Mouse (Mus musculus): ENCODE measurements at regions not wholly inside any gene's neighbourhood (a gene's known extent, or its start where the extent isn't known, plus 50 kb on each side); places are given as distances from the start of the nearest gene placed in this dataset.
A peak's percentile ranks its signal among the peaks of the same experiment; 100 is the strongest.

DNA sequence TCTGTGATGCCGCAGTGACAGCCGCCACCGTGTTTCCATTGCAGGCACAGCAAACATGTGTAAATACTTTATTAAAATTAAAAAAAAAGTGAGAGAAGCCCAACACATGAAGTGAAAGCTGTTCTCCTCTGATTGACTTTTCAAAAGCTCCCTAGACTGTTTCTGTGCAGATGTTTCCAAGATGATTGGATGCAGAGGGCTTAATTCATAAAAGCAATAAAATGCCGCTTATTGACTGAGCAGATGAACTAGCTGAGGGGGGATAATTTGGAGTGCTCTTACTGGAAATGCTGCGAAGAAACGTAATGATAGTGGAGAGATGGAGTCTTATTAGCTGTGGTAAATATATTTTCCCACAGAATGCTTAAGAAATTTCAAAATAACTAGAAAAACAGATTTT lies 170.4 kb downstream of the Rnf144a start:
- DNase-seq (ENCODE audit: low spot score): no peak

DNA sequence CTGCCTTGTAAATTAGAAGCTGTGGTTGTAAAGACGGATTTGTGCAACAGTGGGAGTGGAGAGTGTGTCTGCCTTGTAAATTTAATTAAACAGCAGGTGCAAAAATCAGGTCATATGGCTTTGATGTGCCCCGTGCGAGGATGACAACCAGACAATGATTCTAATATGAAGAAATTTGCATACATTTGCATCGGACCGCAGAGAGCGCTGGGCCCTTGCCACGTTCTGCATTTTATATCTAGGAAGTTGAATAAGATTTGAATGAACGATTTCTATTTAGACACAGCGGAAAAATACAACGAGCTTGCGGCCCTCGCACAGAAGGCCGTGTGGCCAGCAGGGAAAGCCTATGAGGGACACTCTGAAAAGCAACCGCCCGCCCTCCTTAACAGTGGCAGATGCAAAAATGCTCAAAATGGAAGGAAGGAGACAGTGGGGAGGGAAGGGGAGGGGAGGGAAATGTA lies 187.5 kb downstream of the Rnf144a start:
- no peak for DNase-seq (ENCODE audit: low spot score)

DNA sequence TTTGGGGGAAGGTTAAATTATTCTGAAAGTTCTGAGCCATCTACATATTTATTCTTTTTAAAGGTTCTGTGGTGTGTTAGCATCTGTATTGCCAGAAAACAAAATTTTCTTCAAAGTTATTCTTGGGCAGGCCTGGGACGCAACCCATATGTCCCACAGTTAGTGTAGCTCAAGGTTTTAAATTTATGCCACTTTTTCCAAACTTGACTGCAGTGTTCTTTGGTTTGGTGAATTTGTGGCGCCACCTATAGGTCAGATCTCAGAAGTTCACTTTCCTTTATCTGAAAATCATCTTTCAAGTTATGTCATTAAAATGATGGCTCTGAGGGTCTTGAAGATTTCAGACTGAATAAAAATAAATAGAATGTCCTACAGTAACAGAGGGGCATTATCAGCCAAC lies 188.7 kb downstream of the Rnf144a start:
- peak; percentile 1 for DNase-seq (ENCODE audit: low spot score)

DNA sequence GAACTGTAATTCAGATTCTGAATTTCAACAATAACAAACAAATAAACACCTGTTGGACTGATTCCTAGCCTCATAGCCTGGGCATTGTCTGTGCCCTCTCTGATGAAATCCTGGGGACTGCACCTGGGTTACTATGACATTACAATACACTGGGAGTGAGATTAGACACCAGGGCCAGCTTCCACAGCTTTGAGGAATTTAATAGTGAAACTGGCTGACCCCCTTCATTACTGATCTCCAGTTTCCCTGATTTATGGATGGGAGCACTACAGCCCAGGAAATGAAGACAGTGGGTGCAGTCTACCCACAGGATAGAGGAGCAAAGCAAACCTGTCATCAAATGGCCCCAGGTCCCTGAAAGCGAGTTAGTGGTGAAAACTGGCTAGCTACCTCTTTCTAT lies 202.6 kb downstream of the Rnf144a start:
- DNase-seq (ENCODE audit: low spot score): no peak

DNA sequence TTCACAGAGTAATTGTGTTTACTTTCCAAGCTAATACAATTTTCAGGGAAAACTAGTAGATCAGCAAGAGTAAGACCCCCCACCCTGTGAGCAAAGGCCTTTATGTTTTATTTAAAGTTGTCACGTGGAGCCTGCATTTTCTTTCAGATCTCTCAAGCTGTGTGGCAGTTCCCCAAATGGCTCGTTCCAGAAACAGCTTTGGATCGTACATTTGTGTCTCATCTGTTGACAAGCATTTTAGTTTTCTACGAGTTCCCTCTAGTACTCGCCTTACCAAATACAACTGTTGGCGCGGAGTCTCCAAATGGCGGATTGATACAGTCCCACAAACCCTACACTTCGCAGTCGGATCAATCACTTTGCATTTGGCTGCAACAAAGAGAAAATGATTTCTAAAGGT lies 203.6 kb downstream of the Rnf144a start:
- no peak for DNase-seq (ENCODE audit: low spot score)

DNA sequence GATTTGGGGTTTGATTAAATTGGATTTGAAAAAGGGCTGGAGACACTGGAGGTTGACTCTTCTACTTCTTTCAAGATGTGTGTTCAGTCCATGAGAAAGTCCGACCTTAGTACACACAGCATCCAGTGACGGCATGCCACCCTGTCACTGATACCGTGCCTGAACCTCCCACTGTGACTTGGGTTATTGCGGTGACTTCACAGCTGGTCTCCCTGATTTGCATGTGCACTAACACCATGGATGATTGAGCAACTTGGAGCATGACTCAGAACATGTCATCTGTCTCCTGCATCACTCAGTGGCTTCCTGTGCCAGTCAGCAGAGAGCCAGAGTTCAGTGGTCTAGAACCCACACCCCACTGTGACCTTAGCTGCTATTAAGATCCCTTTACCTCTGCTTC lies 208.3 kb downstream of the Rnf144a start:
- DNase-seq (ENCODE audit: low spot score): no peak

DNA sequence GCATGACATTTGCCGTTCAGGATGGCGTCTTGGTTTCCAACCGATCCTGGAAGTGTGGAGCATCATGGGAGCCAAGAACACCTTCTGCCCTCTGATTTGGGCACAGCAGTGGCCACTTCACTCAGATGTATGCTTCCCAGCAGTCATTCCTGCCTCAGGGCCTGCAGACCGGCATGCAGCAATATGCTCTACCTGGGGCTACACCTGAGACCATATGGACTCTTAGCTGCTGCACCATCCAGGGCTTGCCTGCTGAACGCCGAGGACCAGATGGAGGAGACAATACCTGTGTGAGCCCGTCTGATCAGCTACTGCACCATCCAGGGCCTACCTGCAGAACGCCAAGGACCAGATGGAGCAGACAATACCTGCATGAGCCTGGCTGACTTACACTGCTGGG lies 209.0 kb downstream of the Rnf144a start:
- DNase-seq (ENCODE audit: low spot score): no peak

DNA sequence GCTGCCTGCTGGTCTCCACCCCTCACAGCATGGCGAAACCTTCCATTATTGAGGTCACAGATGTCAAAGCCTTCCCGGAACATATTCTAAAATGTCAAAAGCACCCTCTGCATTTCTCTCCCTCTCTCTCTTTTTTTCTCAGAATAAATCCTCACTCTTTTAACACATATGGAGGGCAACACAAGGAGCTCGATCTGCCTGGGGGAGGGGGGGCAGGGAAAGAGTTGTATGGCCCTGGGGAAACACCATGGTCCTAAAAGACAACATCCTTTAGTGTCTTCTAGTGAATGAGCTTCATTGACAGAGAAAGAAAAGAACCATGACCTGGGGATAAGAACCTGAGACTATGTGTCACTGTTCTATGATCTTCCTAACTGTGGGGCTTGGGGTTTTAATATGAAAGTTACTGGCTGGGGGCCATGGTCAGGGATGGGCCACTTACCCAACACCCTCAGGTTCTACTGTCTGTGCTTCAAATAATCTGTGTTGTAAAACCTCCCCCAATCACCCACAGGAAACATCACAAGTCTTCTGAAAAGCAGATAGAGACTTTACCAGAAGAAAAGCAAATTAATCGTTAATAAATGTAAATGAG lies 223.0 kb downstream of the Rnf144a start:
- no peak for DNase-seq (ENCODE audit: low spot score)

DNA sequence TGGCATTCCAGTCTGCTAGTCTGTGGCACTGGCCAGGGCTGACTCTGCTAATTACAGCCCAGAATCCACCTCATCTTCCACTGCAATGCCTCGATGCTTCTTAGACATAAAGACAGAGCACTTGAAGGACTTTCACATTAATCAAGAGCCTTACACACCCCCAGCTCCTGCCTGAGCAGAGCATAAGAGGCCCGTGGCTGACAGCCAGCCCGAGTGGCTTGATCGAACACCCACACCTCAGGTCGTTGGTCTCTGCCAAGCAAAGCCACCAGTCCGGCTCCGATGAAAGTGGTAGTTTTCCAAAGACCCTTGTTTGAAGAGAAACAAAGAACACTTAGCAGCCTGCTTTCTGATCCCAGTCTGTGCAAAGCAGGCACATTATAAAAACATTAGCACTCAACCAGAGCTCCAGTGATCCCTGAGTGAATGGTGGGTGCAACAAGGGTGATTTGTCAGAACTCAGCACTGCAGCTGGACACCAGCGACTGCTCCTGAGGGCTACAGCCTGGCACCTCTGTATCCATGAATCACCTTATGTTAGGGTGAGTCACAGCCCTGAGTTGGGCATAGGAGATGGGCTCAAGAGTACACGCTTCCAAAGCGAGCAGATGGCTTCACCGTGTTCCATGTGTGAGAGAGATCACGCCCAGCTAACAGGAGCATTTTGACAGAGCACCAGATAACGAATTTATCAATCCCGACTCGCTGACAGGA lies 223.6 kb downstream of the Rnf144a start:
- no peak for DNase-seq (ENCODE audit: low spot score)

DNA sequence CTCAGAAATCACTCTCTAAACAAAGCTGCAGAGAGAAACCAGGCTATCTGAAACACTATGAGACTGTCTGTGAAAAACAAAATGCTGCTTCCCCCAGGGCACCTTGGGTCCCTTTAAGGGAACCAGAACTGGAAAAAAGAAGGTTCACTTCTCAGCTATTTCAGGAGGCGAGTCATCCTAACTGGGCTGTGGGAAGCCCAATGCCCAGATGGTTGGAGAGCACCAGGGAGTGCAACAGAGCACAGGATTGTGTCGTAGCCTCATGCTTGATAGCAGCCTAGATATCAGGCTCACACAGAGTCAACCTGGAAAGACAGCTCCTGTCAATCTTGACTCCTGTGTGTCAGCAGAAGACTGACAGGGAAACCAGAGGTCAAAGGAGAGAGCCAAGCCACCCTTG lies 226.1 kb downstream of the Rnf144a start:
- no peak for DNase-seq (ENCODE audit: low spot score)

DNA sequence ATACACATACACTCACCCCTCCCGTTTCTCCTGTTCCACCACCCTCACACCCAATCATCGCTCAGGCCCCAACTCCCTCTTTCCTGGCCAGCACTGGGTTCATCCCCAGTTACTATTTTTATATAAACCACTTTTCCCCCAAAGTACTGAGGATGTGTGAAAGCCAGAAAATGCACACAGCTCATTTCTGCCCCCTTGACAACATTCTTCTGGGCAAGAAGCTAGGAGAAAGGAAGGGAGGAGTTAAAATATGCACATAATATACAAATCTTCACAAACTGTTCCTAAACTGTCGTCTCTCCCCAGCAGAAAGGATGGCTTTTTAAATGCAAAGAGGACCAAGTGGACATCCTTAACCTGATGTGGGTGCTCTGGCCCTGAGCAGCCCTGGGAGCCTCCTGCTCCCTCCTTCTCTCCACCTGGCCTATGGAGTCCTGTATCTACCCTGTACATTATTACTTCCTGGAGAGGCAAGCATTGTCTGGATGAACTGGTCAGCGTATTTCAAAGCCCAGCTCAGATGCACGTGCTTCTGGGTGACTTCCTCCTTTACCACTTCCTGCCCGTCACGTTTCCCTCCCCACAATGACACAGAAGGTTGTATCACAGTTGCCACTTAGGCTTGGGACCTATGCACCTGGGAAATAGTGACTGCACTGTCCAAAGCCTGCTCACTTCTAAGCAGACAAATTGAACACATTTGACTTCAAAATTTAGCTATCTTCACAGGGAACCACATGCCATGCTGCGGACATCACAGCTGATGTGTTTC lies 227.8 kb downstream of the Rnf144a start:
- no peak for DNase-seq (ENCODE audit: low spot score)

DNA sequence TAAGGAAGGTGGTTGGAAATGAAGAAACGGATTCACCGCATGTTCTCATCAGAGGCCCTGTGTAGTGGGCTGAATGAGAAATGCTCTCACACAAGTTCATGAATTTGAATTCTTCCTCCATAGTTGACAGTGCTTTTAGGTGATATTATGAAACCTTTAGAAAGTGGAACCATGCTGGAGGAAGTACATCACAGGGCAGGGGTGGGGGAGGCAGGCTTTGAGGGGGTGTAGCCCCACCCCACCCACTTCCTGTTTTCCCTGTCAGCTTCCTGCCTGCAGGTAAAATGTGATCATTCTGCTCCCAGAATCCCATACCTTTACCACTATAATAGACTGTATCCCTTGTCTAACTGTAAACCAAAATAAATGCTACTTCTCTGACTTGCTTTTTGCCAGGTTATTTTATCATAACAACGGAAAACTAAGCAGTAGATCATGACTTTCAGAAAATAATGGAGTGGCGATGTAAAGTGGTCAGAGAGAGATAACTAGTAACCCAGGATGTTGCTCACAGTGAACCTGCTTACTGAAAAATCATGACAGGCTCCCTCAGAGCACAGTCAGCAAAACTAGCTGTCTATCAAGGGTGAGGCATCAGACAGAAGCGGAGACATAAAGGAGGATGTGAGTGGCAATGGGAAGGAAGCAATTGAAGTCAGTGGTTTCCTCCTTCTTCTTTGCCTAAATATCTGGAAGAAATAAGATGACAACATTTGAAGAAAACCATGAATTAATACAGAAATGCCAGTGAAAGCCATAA lies 230.2 kb downstream of the Rnf144a start:
- no peak for DNase-seq (ENCODE audit: low spot score)

DNA sequence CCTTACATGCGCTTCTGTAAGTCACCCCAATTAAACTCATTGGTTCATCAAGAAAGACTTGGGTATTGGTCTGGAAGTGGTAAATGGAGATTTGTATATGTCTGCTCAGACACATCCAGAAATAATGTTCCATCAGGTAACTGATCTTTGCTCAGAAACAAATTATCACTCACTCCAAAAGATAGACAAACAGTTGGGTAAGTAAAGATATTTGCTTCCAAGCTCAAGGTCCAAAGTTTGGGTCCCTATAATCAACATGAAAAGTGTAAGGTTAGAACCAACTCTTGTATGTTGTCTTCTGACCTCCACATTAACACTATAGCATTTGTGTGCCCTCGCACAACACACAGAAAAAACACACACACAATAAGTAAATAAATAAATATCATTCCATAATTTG lies 232.0 kb downstream of the Rnf144a start:
- DNase-seq (ENCODE audit: low spot score): no peak

DNA sequence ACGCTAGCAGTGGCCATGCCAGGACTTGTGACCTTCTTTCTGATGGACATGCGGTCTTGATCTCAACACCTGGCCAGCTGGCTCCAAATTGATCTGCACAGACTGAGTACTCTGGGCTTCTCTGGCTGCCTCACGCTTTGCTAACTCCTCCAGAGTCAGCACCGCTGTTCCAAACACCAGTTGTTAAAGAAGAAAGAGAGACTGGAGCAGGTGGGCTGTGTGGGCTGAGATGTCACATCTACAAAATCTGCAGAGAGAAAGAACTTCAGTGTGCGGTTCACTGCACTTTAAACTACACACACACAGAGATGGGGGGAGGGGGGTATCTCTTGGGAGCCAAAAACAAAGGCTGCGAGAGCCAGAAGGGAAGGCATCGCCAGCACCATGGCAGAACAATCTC lies 234.2 kb downstream of the Rnf144a start:
- DNase-seq (ENCODE audit: low spot score): no peak

DNA sequence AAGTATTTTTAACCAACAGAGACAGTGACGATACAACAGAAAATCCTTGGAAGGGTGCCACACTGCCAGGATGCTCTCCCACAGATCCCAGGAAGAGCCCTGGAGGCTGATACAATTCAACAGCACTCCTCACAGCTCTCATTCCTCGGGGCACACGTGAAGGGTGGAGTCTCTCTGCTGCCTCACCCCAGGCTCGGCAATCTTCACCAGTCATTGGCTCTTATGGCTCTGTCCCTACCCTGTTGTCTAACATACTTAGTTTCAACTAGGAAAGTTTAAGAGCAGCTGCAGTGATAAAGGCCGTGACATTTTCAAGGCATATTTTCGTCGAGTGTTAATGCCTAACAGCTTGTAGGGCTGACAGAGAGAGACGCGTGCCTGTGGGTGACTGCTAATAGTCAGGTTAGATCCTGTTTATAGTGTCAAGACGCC lies 238.8 kb downstream of the Rnf144a start:
- no peak for DNase-seq (ENCODE audit: low spot score)

DNA sequence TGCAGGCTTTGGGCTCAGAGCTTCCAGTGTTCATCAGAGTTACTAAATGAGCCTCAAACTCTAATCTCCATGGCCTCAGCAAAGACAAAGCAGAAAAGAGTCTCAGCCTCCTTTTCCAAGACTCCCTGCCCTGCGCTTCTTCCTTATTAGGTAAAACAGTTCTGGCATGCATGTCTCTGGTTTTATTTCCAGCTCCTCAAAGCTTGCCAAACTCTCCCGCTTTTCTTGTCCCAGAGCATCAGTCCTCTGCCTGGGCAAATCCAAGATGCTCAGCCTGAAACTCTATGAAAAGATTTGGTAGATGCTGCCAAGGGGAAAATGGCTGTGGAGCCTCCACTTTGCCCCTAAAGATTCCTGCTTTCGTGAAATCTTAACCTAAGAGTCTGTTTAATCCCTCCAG lies 251.6 kb downstream of the Rnf144a start:
- DNase-seq (ENCODE audit: low spot score): no peak

DNA sequence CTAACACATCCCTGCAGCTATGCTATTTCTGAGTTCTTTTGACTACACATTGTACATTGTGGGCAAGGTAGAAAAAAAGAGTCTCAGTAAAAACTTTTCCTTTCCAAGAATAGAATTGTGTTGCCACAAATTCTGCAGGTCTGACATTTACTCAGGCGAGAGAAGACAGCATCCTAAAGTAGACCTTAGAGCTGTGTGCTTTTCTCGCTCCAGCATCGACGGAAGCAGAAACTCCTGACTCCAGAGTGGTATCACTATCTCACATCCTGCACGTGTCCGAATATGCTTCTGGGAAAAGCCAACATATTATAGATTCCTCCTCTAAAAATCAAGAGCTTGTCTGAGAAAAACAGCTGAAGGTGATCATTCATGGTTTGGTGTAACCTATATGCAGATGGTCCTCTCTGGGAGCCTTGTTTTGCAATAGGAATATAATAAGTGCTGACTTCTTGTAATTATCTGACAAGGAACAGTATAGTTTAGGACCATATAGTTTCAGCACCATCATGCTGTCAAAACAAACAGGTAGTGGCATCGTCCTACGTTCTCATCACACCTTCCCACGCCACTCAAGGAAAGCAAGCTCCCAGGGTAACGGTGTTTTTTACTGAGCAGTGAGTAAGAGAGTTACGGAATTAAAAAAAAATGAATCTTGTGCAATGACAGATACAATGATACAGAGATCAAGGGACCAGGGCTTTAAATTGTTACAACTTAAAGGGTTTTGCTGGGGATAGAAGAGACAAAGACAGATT lies 254.0 kb downstream of the Rnf144a start:
- no peak for DNase-seq (ENCODE audit: low spot score)

DNA sequence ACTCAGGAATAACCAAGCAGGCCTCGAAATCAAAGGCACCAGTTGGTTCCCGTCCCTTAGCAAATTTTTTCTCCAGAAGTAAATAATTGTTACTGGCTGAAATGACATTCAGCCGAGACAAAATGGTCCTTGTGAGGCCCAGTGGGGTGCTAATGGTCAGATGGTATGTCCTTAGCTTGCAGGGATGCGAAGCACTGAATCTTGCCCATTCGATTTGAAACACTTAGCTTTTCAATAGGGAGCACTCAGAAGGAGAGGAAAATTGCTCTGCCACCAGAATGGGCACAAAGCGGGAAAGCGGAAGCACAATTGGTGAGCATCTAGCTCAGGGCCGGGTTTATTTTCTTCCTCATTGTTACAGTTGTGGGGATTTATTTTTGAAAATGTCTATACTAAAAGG lies 262.1 kb downstream of the Rnf144a start:
- no peak for DNase-seq (ENCODE audit: low spot score)

DNA sequence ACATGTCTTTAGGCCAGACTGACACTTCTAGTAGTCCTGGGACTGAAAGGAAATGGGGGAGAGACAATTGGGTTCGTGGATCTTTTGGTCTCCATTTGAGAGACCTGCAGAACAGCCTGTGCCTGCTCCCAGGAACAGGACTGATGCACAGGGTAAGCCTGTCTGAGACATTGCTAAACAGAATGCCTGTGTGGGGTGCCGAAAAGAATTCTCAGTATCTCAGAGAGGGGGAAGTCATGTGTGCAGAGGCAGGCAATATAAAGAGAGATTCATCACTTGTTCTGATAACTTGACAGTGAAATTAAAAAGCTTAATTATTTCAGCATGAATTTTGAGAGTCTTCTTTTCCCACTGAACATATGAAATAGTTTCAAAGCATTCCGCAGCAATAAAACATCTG lies 268.7 kb downstream of the Rnf144a start:
- DNase-seq (ENCODE audit: low spot score): no peak

DNA sequence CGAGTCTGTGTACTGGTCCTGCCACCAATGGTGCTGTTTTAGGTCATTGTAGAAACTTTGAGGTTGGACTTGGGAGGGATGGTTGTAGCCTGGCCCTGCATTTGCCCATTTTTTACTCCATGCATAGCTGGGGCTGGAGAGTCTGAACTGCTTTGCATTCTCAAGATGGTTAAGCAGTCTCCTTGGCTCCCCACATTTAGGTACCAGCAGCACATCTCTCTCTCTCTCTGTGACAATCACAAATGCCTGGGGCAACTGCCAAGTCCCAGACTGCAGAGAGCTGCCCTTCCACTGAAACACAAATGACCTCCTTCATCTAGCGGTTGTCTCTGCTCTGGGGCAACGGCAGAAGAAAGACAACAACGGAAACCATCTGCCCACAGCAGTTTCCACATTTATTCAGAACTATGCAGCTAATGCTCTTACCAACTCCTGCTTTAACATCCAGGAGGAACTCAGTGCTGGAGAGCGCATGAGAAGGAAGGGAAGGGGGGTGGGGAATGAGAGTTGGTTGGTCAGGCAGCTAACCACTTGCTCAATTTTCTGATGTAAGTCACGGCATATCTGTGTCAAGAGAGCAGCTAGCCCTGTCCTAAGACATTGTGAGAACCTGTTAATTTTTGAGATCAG lies 269.9 kb downstream of the Rnf144a start:
- DNase-seq (ENCODE audit: low spot score): no peak

DNA sequence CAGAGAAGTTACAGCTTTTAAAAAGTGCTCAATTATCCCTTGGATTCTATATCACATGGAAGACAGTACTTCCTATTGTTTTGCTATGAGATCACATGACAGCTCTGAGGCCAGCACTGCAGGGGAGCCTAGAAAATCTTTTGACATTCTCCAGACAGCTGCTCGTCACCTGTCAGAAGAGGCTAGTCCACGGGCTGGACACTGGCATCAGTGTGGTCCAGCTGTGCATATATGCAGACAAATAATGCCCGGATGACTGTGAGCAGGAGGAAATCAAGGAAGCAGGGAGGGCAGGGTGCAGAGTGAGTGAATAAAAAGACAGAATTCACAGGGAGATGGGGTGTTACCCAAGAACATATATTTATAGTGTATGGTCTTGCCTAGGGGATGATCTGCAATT lies 270.4 kb downstream of the Rnf144a start:
- no peak for DNase-seq (ENCODE audit: low spot score)

Measured in c-Kit-positive CD71-positive TER-119-positive erythroid progenitor cells, embryonic 14.5 days (primary cell).